Mouse (Mus musculus): ENCODE data around the gene Serpinb3a.
"Not testable (repeated sequence)": the region's sequence is repeated elsewhere in the genome, so short reads cannot be mapped to it uniquely, and the experiment has no call there.

Serpinb3a gene

DNA sequence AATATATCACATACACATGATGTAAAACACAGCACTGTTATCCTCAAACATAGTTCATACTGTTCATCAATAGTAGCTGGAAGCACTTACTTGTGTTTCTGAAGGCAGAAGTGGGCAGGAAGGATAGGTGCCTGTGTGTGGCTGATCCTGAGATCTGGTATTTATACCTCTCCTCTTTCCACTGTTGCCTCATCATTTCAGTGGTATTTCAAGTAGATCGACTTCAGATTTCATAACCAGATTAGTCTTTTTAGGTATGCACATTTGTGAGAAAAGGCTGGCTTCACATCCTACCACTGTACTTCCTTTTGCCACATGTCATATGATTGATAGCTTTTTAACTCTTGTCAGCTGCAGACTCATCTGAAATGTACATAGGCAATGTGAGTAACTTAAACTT, at the start of gene Serpinb3a:
Gene Serpinb3a (minus strand): TSS at position 101 of the 400 bp plus-strand sequence.
- DNase-seq: no peak

DNA sequence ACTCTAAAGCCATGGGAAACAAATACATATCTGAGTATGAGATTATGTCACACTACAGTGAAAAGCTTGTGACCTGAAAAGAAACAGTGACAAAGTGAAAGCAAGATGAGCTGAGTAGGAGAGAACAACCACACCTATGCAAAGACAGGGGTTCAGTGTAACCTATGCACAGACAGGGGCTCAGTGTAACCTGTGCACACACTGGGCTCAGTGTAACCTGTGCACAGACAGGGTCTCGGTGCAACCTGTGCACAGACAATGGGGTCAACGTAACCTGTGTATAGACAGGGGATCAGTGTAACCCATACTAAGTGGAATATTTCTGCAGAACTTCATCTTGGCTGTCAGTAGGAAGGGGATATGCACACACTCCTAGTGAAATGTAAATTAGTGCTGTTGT, 46.3 kb upstream of the Serpinb3a start:
- no peak for DNase-seq

- no peak for DNase-seq
These were observed 31.3 kb upstream of the Serpinb3a start, which contains the start of gene Serpinb3d for GRCm38 (mm10) chr1:107083406-107083805. Gene Serpinb3d, minus strand, starts transcription at chr1:107083506.

GRCm38 (mm10) chr1:107034236-107034635, 17.9 kb downstream of the Serpinb3a start:
- DNase-seq: not testable (repeated sequence)

DNA sequence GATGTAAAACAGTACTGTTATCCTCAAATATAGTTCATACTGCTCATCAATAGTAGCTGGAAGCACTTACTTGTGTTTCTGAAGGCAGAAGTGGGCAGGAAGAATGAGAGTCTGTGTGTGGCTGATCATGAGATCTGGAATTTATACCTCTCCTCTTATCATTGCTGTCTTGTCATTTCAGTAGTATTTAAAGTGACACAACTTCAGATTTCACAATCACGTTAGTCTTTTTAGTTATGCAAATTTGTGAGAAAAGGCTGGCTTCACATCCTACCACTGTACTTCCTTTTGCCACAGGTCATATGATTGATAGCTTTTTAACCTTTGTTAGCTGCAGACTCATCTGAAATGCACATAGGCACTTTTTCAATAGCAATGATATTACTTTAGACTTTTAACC, 26.2 kb downstream of the Serpinb3a start:
- no peak for DNase-seq

DNA sequence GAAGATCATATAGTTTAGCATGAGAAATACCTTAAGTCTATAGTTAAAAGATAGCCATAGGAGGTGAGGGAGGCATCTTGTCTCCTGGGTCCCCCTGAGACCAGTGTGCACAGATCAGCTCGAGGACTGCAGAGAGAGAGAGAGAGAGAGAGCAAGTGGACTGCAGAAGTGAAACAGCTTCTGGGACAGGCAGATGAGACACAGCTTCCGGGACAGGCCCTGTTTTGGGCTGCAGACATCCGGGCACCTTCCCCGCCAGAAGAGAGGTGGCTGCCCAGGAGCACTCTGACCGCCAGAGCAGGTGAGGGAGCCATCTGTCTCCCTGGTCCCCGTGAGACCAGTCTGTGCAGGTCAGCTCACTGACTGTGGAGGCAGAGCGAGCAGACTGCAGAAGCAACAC, 36.9 kb downstream of the Serpinb3a start:
- no peak for DNase-seq

GRCm38 (mm10) chr1:107014530-107014929, 37.6 kb downstream of the Serpinb3a start:
- DNase-seq: no peak

GRCm38 (mm10) chr1:107006316-107006715, 45.8 kb downstream of the Serpinb3a start:
- DNase-seq: no peak

GRCm38 (mm10) chr1:107001754-107002153, 50.3 kb downstream of the Serpinb3a start:
- DNase-seq: no peak

GRCm38 (mm10) chr1:107000424-107000823, 51.7 kb downstream of the Serpinb3a start:
- peak; percentile 4 for DNase-seq
